Mouse (Mus musculus) midbrain, embryonic 11.5 days (tissue): ENCODE results near the gene Gm49450. TPM values are rescaled to one million over a fixed set of nuclear protein-coding genes. Genes with fewer than 3 reads are reported as not detected.
A peak's percentile ranks its signal among the peaks of the same experiment; 100 is the strongest.

Experiments
- ATAC-seq: fragments of 200-750 bp; cut with Nextera tagmentation; 2 replicates; pipeline ENCODE4 v1.8.0; 2017; ENCODE audit warnings: moderate TSS enrichment, moderate library complexity; ENCODE audit not compliant: low FRiP score
- DNase-seq: peaks from one replicate; pipeline ENCODE4 v3.0.0; 2015; ENCODE audit warnings: low spot score; ENCODE audit errors: missing footprints
- H3K27ac ChIP-seq: fragments of 300-500 bp; sonication (generic); 2 replicates; pipeline ENCODE4 v1.5.1; 2014; ENCODE audit warnings: low read depth, low read length
- H3K27me3 ChIP-seq: fragments of 300-500 bp; sonication (generic); 2 replicates; pipeline ENCODE4 v1.6.1; 2014; ENCODE audit warnings: mild to moderate bottlenecking, low read length, moderate library complexity, mixed read lengths; ENCODE audit not compliant: control insufficient read depth, insufficient read depth
- H3K36me3 ChIP-seq: fragments of 300-500 bp; sonication (generic); 2 replicates; pipeline ENCODE4 v1.6.1; 2014; ENCODE audit warnings: mild to moderate bottlenecking, low read length, moderate library complexity, mixed read lengths; ENCODE audit not compliant: control insufficient read depth, insufficient read depth
- H3K4me1 ChIP-seq: fragments of 300-500 bp; sonication (generic); 2 replicates; pipeline ENCODE4 v1.6.1; 2014; ENCODE audit warnings: low read length; ENCODE audit not compliant: control insufficient read depth, insufficient read depth
- H3K4me2 ChIP-seq: fragments of 300-500 bp; sonication (generic); 2 replicates; pipeline ENCODE4 v1.6.1; 2014; ENCODE audit warnings: mild to moderate bottlenecking, moderate library complexity
- H3K4me3 ChIP-seq: fragments of 300-500 bp; sonication (generic); 2 replicates; pipeline ENCODE4 v1.5.1; 2014; ENCODE audit warnings: low read depth, low read length
- H3K9ac ChIP-seq: fragments of 300-500 bp; sonication (generic); 2 replicates; pipeline ENCODE4 v1.6.1; 2014; ENCODE audit warnings: low read length
- H3K9me3 ChIP-seq: fragments of 300-500 bp; sonication (generic); 2 replicates; pipeline ENCODE4 v1.6.1; 2016; ENCODE audit warnings: low read length; ENCODE audit not compliant: control insufficient read depth
- WGBS: fragments of 180-500 bp; shearing (Covaris S2); extraction: QIAGEN DNeasy Blood & Tissue Kit; methylation state at CpG from one replicate; pipeline ENCODE4 v1.1.7; 2014; 5-methylcytosine and 5-hydroxymethylcytosine counted together
- polyA plus RNA-seq: library from polyadenylated mRNA; unstranded; fragments of >200 nt; fragmentation: Nextera tagmentation; extraction: Ambion mirVana; gene quantifications from 2 replicates; pipeline ENCODE4 v1.2.1, GENCODE M21; 2014

The Gm49450 gene
- polyA plus RNA-seq, 1 experiment from 2014 or later, result not detected

- 6% methylated on average over 35 of the region's 35 CpGs for WGBS
- peak overlapping the region; percentile 53 for H3K4me2 ChIP-seq
- H3K9ac ChIP-seq, result peak overlapping the region; percentile 71
- no peaks in the 10 kb centered on the region for H3K27me3 ChIP-seq
- H3K36me3 ChIP-seq, result no peaks in the 10 kb centered on the region; the same call in 1 of the 2 replicates
- H3K4me1 ChIP-seq, result peaks cover 52% of the 10 kb centered on the region
- no peaks in the 10 kb centered on the region for H3K9me3 ChIP-seq
- ATAC-seq (peak; percentile 80), DNase-seq (peak; percentile 100)
- H3K4me3 ChIP-seq, result peak overlapping the region; percentile 33
- peak overlapping the region; percentile 67 for H3K27ac ChIP-seq
Measured at GRCm38 (mm10) chr15:98993093-98993793, 39.9 kb upstream of the Gm49450 start.

GRCm38 (mm10) chr15:98992086-98992912, 38.9 kb upstream of the Gm49450 start:
- 27% methylated on average over 17 of the region's 17 CpGs for WGBS
- Histone ChIP-seq H3K9ac (peak overlapping the region; percentile 71), H3K4me1 (peaks cover 61% of the 10 kb centered on the region), H3K4me3 (peak overlapping the region; percentile 33; the same call in 1 of the 2 replicates), H3K9me3 (no peaks in the 10 kb centered on the region), H3K27me3 (no peaks in the 10 kb centered on the region), H3K4me2 (peak overlapping the region; percentile 53), H3K36me3 (no peaks in the 10 kb centered on the region; the same call in 1 of the 2 replicates), H3K27ac (peak overlapping the region; percentile 67)
- DNase-seq (peak; percentile 91), ATAC-seq (no peak)

- Histone ChIP-seq H3K4me1 (peaks cover 68% of the 10 kb centered on the region), H3K9ac (peak overlapping the region; percentile 71), H3K36me3 (no peaks in the 10 kb centered on the region; the same call in 1 of the 2 replicates), H3K27me3 (no peaks in the 10 kb centered on the region), H3K4me2 (peak overlapping the region; percentile 53), H3K4me3 (peak overlapping the region; percentile 1; the same call in 1 of the 2 replicates), H3K9me3 (no peaks in the 10 kb centered on the region), H3K27ac (peak overlapping the region; percentile 67)
- ATAC-seq (no peak), DNase-seq (peak; percentile 89)
- 6% methylated on average over 9 of the region's 9 CpGs for WGBS
Measured at GRCm38 (mm10) chr15:98991540-98992050, 38.2 kb upstream of the Gm49450 start.

GRCm38 (mm10) chr15:98990669-98991539, 37.6 kb upstream of the Gm49450 start:
- peak; percentile 46 for ATAC-seq
- Histone ChIP-seq H3K4me3 (peak overlapping the region; percentile 4; the same call in 1 of the 2 replicates), H3K9ac (peak overlapping the region; percentile 71), H3K9me3 (no peaks in the 10 kb centered on the region), H3K4me2 (peak overlapping the region; percentile 53), H3K27me3 (no peaks in the 10 kb centered on the region), H3K27ac (peak overlapping the region; percentile 67), H3K36me3 (no peaks in the 10 kb centered on the region; the same call in 1 of the 2 replicates), H3K4me1 (peaks cover 73% of the 10 kb centered on the region)
- 9% methylated on average over 15 of the region's 15 CpGs for WGBS
- peak; percentile 95 for DNase-seq

GRCm38 (mm10) chr15:98989701-98990430, 36.5 kb upstream of the Gm49450 start:
- H3K4me2 ChIP-seq, result peak overlapping the region; percentile 53
- H3K27ac ChIP-seq, result peak overlapping the region; percentile 67
- WGBS, result 26% methylated on average over 10 of the region's 12 CpGs
- H3K9me3 ChIP-seq, result no peaks in the 10 kb centered on the region
- H3K4me3 ChIP-seq, result no peak overlapping the region
- H3K36me3 ChIP-seq, result no peaks in the 10 kb centered on the region; the same call in 1 of the 2 replicates
- ATAC-seq, result no peak
- peak overlapping the region; percentile 71; the same call in 1 of the 2 replicates for H3K9ac ChIP-seq
- peaks cover 78% of the 10 kb centered on the region for H3K4me1 ChIP-seq
- peak; percentile 93 for DNase-seq
- no peaks in the 10 kb centered on the region for H3K27me3 ChIP-seq

- peak overlapping the region; percentile 22 for H3K27ac ChIP-seq
- H3K4me3 ChIP-seq, result no peak overlapping the region
- peaks cover 78% of the 10 kb centered on the region for H3K4me1 ChIP-seq
Measured at GRCm38 (mm10) chr15:98988787-98989186, 35.4 kb upstream of the Gm49450 start.

GRCm38 (mm10) chr15:98987661-98988181, 34.4 kb upstream of the Gm49450 start:
- H3K27ac ChIP-seq, result peak overlapping the region; percentile 98
- H3K36me3 ChIP-seq, result no peaks in the 10 kb centered on the region; the same call in 1 of the 2 replicates
- DNase-seq (peak; percentile 83), ATAC-seq (no peak)
- H3K9me3 ChIP-seq, result no peaks in the 10 kb centered on the region
- H3K9ac ChIP-seq, result peak overlapping the region; percentile 48
- peak overlapping the region; percentile 76 for H3K4me2 ChIP-seq
- 14% methylated on average over 8 of the region's 8 CpGs for WGBS
- no peaks in the 10 kb centered on the region for H3K27me3 ChIP-seq
- H3K4me3 ChIP-seq, result peak overlapping the region; percentile 5; the same call in 1 of the 2 replicates
- H3K4me1 ChIP-seq, result peaks cover 81% of the 10 kb centered on the region

More at GRCm38 (mm10) chr15:98988787-98989186, 35.4 kb upstream of the Gm49450 start:
- H3K36me3 ChIP-seq, result no peaks in the 10 kb centered on the region; the same call in 1 of the 2 replicates
- H3K4me2 ChIP-seq, result no peak overlapping the region
- ATAC-seq (no peak), DNase-seq (peak; percentile 85)
- no peak overlapping the region for H3K9ac ChIP-seq
- no peaks in the 10 kb centered on the region for H3K9me3 ChIP-seq
- H3K27me3 ChIP-seq, result no peaks in the 10 kb centered on the region
- 54% methylated on average over 3 of the region's 3 CpGs for WGBS
